Mouse (Mus musculus): ENCODE results near the gene Nr1h4. TPM values are rescaled to one million over a fixed set of nuclear protein-coding genes. Genes with fewer than 3 reads are reported as not detected.

Gene Nr1h4
- polyA plus RNA-seq, 1 experiment from 2014 or later = not detected

DNA sequence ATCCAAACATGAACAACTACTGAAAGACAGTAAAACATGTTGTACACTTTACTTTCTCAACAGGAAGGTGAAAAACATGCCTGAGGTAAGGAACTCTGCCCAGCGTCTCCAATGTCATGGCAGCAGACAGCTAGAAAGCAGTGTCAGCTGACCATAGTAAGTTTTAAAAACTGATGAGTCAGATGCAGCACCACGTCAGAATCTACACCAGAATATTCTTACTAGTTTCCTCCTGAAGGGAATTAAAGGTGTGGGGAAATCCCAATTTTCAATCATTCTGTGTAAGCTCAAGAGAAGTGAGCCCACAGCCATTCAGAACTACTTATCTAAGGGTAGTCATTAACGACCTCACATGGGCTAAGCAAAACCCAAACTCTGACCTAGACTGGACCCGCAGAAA, 90.7 kb downstream of the Nr1h4 start:
- no peak overlapping the region for H3K27ac ChIP-seq (replicated peaks; ENCODE audit: low read depth, low read length)

DNA sequence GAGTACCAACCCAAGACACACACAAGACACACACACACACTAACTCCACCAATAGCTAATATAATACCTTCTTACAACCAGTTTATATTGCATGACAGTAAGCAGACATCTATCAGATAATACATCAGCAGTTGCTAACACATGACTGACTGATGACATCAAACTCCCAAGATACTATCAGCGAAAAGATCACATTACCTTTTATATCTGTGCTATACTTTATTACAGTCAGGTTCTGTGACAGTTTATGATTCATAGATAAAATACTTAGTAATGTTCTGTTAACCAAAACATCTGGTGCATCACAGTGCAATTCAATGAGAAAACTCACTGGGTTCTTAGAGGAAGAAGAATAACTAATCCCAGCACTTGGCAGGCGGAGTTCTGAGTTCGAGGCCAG, 91.4 kb downstream of the Nr1h4 start:
- ATAC-seq (ENCODE audit: insufficient number of reproducible peaks, low FRiP score, low TSS enrichment, low read depth) = no peak
- no peaks in the 10 kb centered on the region for H3K36me3 ChIP-seq (ENCODE audit: control insufficient read depth, insufficient read depth, low read length)
- H3K9ac ChIP-seq (ENCODE audit: low read length) = no peak overlapping the region
- WGBS = 90% methylated on average over 3 of the region's 3 CpGs
- H3K4me3 ChIP-seq (ENCODE audit: low read depth, low read length) = no peak overlapping the region
- no peak for DNase-seq (ENCODE audit: low spot score)
- H3K4me2 ChIP-seq (ENCODE audit: low read depth, severe bottlenecking) = no peak overlapping the region
- peaks cover 7% of the 10 kb centered on the region; the same call in 1 of the 2 replicates for H3K4me1 ChIP-seq (ENCODE audit: control insufficient read depth, insufficient read depth, low read length)
- H3K27ac ChIP-seq (replicated peaks; ENCODE audit: low read depth, low read length) = no peak overlapping the region
- no peaks in the 10 kb centered on the region for H3K9me3 ChIP-seq (ENCODE audit: control insufficient read depth, low read length)
- no peaks in the 10 kb centered on the region for H3K27me3 ChIP-seq (ENCODE audit: control insufficient read depth, insufficient read depth, low read length)

More for the DNA sequence above, 90.7 kb downstream of the Nr1h4 start:
- DNase-seq (ENCODE audit: low spot score) = no peak
- Histone ChIP-seq H3K9me3 (ENCODE audit: control insufficient read depth, low read length) (no peaks in the 10 kb centered on the region), H3K36me3 (ENCODE audit: control insufficient read depth, insufficient read depth, low read length) (no peaks in the 10 kb centered on the region), H3K4me3 (ENCODE audit: low read depth, low read length) (peak overlapping the region; percentile 45), H3K9ac (ENCODE audit: low read length) (no peak overlapping the region), H3K4me1 (ENCODE audit: control insufficient read depth, insufficient read depth, low read length) (peaks cover 7% of the 10 kb centered on the region; the same call in 1 of the 2 replicates), H3K27me3 (ENCODE audit: control insufficient read depth, insufficient read depth, low read length) (no peaks in the 10 kb centered on the region), H3K4me2 (ENCODE audit: low read depth, severe bottlenecking) (peak overlapping the region; percentile 93)
- ATAC-seq (ENCODE audit: insufficient number of reproducible peaks, low FRiP score, low TSS enrichment, low read depth) = no peak
- 29% methylated on average over 4 of the region's 4 CpGs for WGBS

- Histone ChIP-seq H3K27ac (replicated peaks; ENCODE audit: low read depth, low read length) (no peak overlapping the region), H3K4me3 (ENCODE audit: low read depth, low read length) (no peak overlapping the region), H3K9ac (ENCODE audit: low read length) (no peak overlapping the region), H3K36me3 (ENCODE audit: control insufficient read depth, insufficient read depth, low read length) (peaks cover 2% of the 10 kb centered on the region; the same call in 1 of the 2 replicates), H3K4me2 (ENCODE audit: low read depth, severe bottlenecking) (no peak overlapping the region), H3K4me1 (ENCODE audit: control insufficient read depth, insufficient read depth, low read length) (peaks cover 7% of the 10 kb centered on the region; the same call in 1 of the 2 replicates), H3K9me3 (ENCODE audit: control insufficient read depth, low read length) (no peaks in the 10 kb centered on the region), H3K27me3 (ENCODE audit: control insufficient read depth, insufficient read depth, low read length) (no peaks in the 10 kb centered on the region)
- DNase-seq (ENCODE audit: low spot score) = no peak
- ATAC-seq (ENCODE audit: insufficient number of reproducible peaks, low FRiP score, low TSS enrichment, low read depth) = no peak
- WGBS = 88% methylated on average over 7 of the region's 7 CpGs
Observed at GRCm38 (mm10) chr10:89439380-89439779, 94.0 kb downstream of the Nr1h4 start.

- DNase-seq (ENCODE audit: low spot score) = no peak
- Histone ChIP-seq H3K9me3 (ENCODE audit: control insufficient read depth, low read length) (no peaks in the 10 kb centered on the region), H3K4me3 (ENCODE audit: low read depth, low read length) (no peak overlapping the region), H3K27ac (replicated peaks; ENCODE audit: low read depth, low read length) (no peak overlapping the region), H3K9ac (ENCODE audit: low read length) (no peak overlapping the region), H3K4me1 (ENCODE audit: control insufficient read depth, insufficient read depth, low read length) (peaks cover 6% of the 10 kb centered on the region; the same call in 1 of the 2 replicates), H3K4me2 (ENCODE audit: low read depth, severe bottlenecking) (no peak overlapping the region), H3K27me3 (ENCODE audit: control insufficient read depth, insufficient read depth, low read length) (no peaks in the 10 kb centered on the region), H3K36me3 (ENCODE audit: control insufficient read depth, insufficient read depth, low read length) (peaks cover 2% of the 10 kb centered on the region; the same call in 1 of the 2 replicates)
- 91% methylated on average over 12 of the region's 12 CpGs for WGBS
- no peak for ATAC-seq (ENCODE audit: insufficient number of reproducible peaks, low FRiP score, low TSS enrichment, low read depth)
Observed at GRCm38 (mm10) chr10:89437996-89438395, 95.4 kb downstream of the Nr1h4 start.

DNA sequence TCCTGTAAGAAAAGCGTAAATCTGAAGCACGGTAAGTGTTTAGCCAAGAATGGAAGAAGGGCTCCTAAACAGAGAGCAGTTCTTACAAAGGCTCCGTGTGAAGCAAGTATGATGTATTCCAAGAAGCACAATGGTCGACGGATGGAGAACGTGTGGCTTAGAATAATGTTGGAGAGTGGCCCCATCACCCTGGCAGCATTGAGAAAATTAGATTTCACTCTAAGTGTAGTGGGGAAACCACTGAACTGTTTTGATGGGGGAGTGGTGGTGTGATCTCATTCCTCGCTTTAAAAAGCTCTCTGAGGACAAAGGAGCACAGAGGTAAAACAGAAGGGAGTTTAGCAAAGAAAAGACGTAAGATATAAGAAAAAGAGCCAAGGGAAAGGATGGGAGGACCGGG, 95.9 kb downstream of the Nr1h4 start:
- no peak overlapping the region for H3K4me3 ChIP-seq (ENCODE audit: low read depth, low read length)
- no peaks in the 10 kb centered on the region for H3K9me3 ChIP-seq (ENCODE audit: control insufficient read depth, low read length)
- no peak overlapping the region for H3K27ac ChIP-seq (replicated peaks; ENCODE audit: low read depth, low read length)
- peaks cover 2% of the 10 kb centered on the region; the same call in 1 of the 2 replicates for H3K36me3 ChIP-seq (ENCODE audit: control insufficient read depth, insufficient read depth, low read length)
- H3K27me3 ChIP-seq (ENCODE audit: control insufficient read depth, insufficient read depth, low read length) = no peaks in the 10 kb centered on the region
- no peak overlapping the region for H3K9ac ChIP-seq (ENCODE audit: low read length)
- peaks cover under 1% of the 10 kb centered on the region; the same call in 1 of the 2 replicates for H3K4me1 ChIP-seq (ENCODE audit: control insufficient read depth, insufficient read depth, low read length)
- ATAC-seq (ENCODE audit: insufficient number of reproducible peaks, low FRiP score, low TSS enrichment, low read depth) (no peak), DNase-seq (ENCODE audit: low spot score) (no peak)
- no peak overlapping the region for H3K4me2 ChIP-seq (ENCODE audit: low read depth, severe bottlenecking)
- 91% methylated on average over 9 of the region's 9 CpGs for WGBS

- ATAC-seq (ENCODE audit: insufficient number of reproducible peaks, low FRiP score, low TSS enrichment, low read depth) = no peak; the same call in 1 of the 2 replicates
- no peak overlapping the region for H3K4me2 ChIP-seq (ENCODE audit: low read depth, severe bottlenecking)
- 82% methylated on average over 9 of the region's 9 CpGs for WGBS
- H3K27me3 ChIP-seq (ENCODE audit: control insufficient read depth, insufficient read depth, low read length) = no peaks in the 10 kb centered on the region
- no peak overlapping the region for H3K9ac ChIP-seq (ENCODE audit: low read length)
- DNase-seq (ENCODE audit: low spot score) = no peak
- H3K4me3 ChIP-seq (ENCODE audit: low read depth, low read length) = no peak overlapping the region
- H3K27ac ChIP-seq (replicated peaks; ENCODE audit: low read depth, low read length) = no peak overlapping the region
- H3K4me1 ChIP-seq (ENCODE audit: control insufficient read depth, insufficient read depth, low read length) = no peaks in the 10 kb centered on the region
- no peaks in the 10 kb centered on the region for H3K9me3 ChIP-seq (ENCODE audit: control insufficient read depth, low read length)
- H3K36me3 ChIP-seq (ENCODE audit: control insufficient read depth, insufficient read depth, low read length) = peaks cover 2% of the 10 kb centered on the region; the same call in 1 of the 2 replicates
Observed at GRCm38 (mm10) chr10:89435920-89436319, 97.5 kb downstream of the Nr1h4 start.

DNA sequence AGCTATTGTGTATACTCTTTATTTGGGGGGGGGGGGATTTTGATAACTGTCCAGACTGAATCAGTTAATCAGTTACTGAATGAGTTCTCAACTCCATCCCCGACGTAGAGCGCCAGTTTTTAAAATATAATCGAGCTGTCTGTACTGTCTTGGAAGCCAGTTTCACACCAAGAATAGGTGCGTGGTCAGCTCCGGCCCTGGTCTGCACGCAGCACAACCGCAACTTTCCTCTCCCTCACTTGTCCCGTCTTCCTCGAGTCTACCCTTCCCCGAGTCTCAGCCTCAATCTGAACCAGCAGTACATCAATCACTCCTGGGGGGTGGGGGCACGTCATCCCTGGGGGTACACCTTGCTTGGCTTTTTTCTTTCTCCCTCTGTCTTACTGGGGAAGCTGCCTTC, 98.0 kb downstream of the Nr1h4 start:
- Histone ChIP-seq H3K4me1 (ENCODE audit: control insufficient read depth, insufficient read depth, low read length) (no peaks in the 10 kb centered on the region), H3K9me3 (ENCODE audit: control insufficient read depth, low read length) (no peaks in the 10 kb centered on the region), H3K27ac (replicated peaks; ENCODE audit: low read depth, low read length) (no peak overlapping the region), H3K9ac (ENCODE audit: low read length) (no peak overlapping the region), H3K4me2 (ENCODE audit: low read depth, severe bottlenecking) (no peak overlapping the region), H3K36me3 (ENCODE audit: control insufficient read depth, insufficient read depth, low read length) (peaks cover 2% of the 10 kb centered on the region; the same call in 1 of the 2 replicates), H3K4me3 (ENCODE audit: low read depth, low read length) (no peak overlapping the region), H3K27me3 (ENCODE audit: control insufficient read depth, insufficient read depth, low read length) (no peaks in the 10 kb centered on the region)
- ATAC-seq (ENCODE audit: insufficient number of reproducible peaks, low FRiP score, low TSS enrichment, low read depth) (no peak), DNase-seq (ENCODE audit: low spot score) (no peak)
- 89% methylated on average over 12 of the region's 12 CpGs for WGBS

- ATAC-seq (ENCODE audit: insufficient number of reproducible peaks, low FRiP score, low TSS enrichment, low read depth) (no peak), DNase-seq (ENCODE audit: low spot score) (no peak)
- no peaks in the 10 kb centered on the region for H3K27me3 ChIP-seq (ENCODE audit: control insufficient read depth, insufficient read depth, low read length)
- H3K27ac ChIP-seq (replicated peaks; ENCODE audit: low read depth, low read length) = no peak overlapping the region
- 79% methylated on average over 17 of the region's 17 CpGs for WGBS
- H3K9ac ChIP-seq (ENCODE audit: low read length) = no peak overlapping the region
- H3K9me3 ChIP-seq (ENCODE audit: control insufficient read depth, low read length) = no peaks in the 10 kb centered on the region
- H3K4me2 ChIP-seq (ENCODE audit: low read depth, severe bottlenecking) = no peak overlapping the region
- no peak overlapping the region for H3K4me3 ChIP-seq (ENCODE audit: low read depth, low read length)
- H3K36me3 ChIP-seq (ENCODE audit: control insufficient read depth, insufficient read depth, low read length) = peaks cover 2% of the 10 kb centered on the region; the same call in 1 of the 2 replicates
- no peaks in the 10 kb centered on the region for H3K4me1 ChIP-seq (ENCODE audit: control insufficient read depth, insufficient read depth, low read length)
Observed at GRCm38 (mm10) chr10:89434509-89435210, 98.7 kb downstream of the Nr1h4 start.
